Mouse (Mus musculus) hematopoietic stem cell, adult 5-6 weeks (primary cell): ENCODE results near the gene Foxd1. TPM values are rescaled to one million over a fixed set of nuclear protein-coding genes. Genes with fewer than 3 reads are reported as not detected.

Experiments used
- ATAC-seq, 2 experiments: fragments of 125-278 bp in 1 of 2; replicated peaks in 1 of 2; 2 replicates each; pipeline ENCODE4 v1.8.0; 2016 to 2017; ENCODE audit warnings: inconsistent platforms in 2 of 2, mild to moderate bottlenecking in 2 of 2, moderate number of reproducible peaks in 2 of 2, low read depth in 1 of 2, moderate TSS enrichment in 1 of 2; ENCODE audit not compliant: low FRiP score in 2 of 2, poor library complexity in 2 of 2, severe bottlenecking in 2 of 2, insufficient read depth in 1 of 2, low TSS enrichment in 1 of 2
- total RNA-seq: library from RNA; stranded (forward); fragments of 172-1452, 232-1000 nt; gene quantifications from 2 replicates; pipeline ENCODE4 v1.2.3, GENCODE M21; 2017

Gene Foxd1
- total RNA-seq, result not detected in 2 replicates

GRCm38 (mm10) chr13:98354090-98354801, at the start of gene Foxd1:
Gene Foxd1, plus strand, starts transcription at chr13:98354242.
- peak; percentile 58 to 75; a peak in 3 of 4 replicates for ATAC-seq

GRCm38 (mm10) chr13:98305257-98305656, 48.8 kb upstream of the Foxd1 start:
- no peak for ATAC-seq

- no peak for ATAC-seq
These were observed 47.6 kb upstream of the Foxd1 start for GRCm38 (mm10) chr13:98306393-98306792.

- ATAC-seq, result no peak
These were observed 47.1 kb upstream of the Foxd1 start for GRCm38 (mm10) chr13:98306852-98307475.

- ATAC-seq, result no peak
These were observed 46.0 kb upstream of the Foxd1 start for GRCm38 (mm10) chr13:98308004-98308403.

- no peak for ATAC-seq
These were observed 45.3 kb upstream of the Foxd1 start for GRCm38 (mm10) chr13:98308724-98309123.

GRCm38 (mm10) chr13:98311597-98311996, 42.4 kb upstream of the Foxd1 start:
- no peak for ATAC-seq

- no peak for ATAC-seq
These were observed 40.4 kb upstream of the Foxd1 start for GRCm38 (mm10) chr13:98313631-98314030.

GRCm38 (mm10) chr13:98315124-98315523, 38.9 kb upstream of the Foxd1 start:
- no peak for ATAC-seq

- no peak for ATAC-seq
These were observed 37.9 kb upstream of the Foxd1 start for GRCm38 (mm10) chr13:98316140-98316479.

- peak; percentile 87 to 93 for ATAC-seq
These were observed 37.4 kb upstream of the Foxd1 start, which contains the start of gene Btf3 for GRCm38 (mm10) chr13:98316480-98317245. Gene Btf3, minus strand, starts transcription at chr13:98317006.

GRCm38 (mm10) chr13:98317246-98317677, 36.8 kb upstream of the Foxd1 start:
- peak in 1 of 2 experiments; percentile 40; a peak in 2 of 4 replicates for ATAC-seq

- ATAC-seq, result no peak
These were observed 36.1 kb upstream of the Foxd1 start for GRCm38 (mm10) chr13:98317911-98318310.

GRCm38 (mm10) chr13:98325034-98325433, 29.0 kb upstream of the Foxd1 start:
- no peak for ATAC-seq

GRCm38 (mm10) chr13:98332106-98332505, 21.9 kb upstream of the Foxd1 start:
- peak; percentile 64 to 78; a peak in 3 of 4 replicates for ATAC-seq

- ATAC-seq, result no peak
These were observed 17.8 kb upstream of the Foxd1 start for GRCm38 (mm10) chr13:98336205-98336604.

GRCm38 (mm10) chr13:98340506-98340905, 13.5 kb upstream of the Foxd1 start:
- no peak for ATAC-seq

GRCm38 (mm10) chr13:98349491-98349890, 4.6 kb upstream of the Foxd1 start:
- no peak for ATAC-seq
